Mouse (Mus musculus) ES-E14 (cell line): ENCODE measurements around the gene Ttc27. TPM values are rescaled to one million over a fixed set of nuclear protein-coding genes. Genes with fewer than 3 reads are reported as not detected.

Experiments
- DNase-seq: peaks from one replicate; pipeline ENCODE4 v3.0.0-alpha.2; 2013; ENCODE audit warnings: low read depth, low spot score
- H3K27ac ChIP-seq: 2 replicates; pipeline ENCODE4 v1.5.1; 2012; ENCODE audit warnings: low read depth, mild to moderate bottlenecking, low read length, moderate library complexity, mixed read lengths; ENCODE audit not compliant: poor library complexity, insufficient read depth, severe bottlenecking
- H3K36me3 ChIP-seq: 2 replicates; pipeline ENCODE4 v1.6.1; 2012; ENCODE audit warnings: mild to moderate bottlenecking, low read length, moderate library complexity, mixed read lengths; ENCODE audit not compliant: control insufficient read depth, poor library complexity, insufficient read depth, severe bottlenecking
- H3K4me1 ChIP-seq, 2 experiments: fragments of 150-350 bp in 1 of 2; sonication (generic) in 1 of 2; 2 replicates each; pipeline ENCODE4 v1.6.1; 2012; ENCODE audit warnings: low read length in 2 of 2, mild to moderate bottlenecking in 1 of 2, mixed read lengths in 1 of 2; ENCODE audit not compliant: control insufficient read depth in 2 of 2, insufficient read depth in 2 of 2, poor library complexity in 1 of 2
- H3K4me3 ChIP-seq, 2 experiments: fragments of 150-350 bp in 1 of 2; sonication (generic) in 1 of 2; 2 replicates each; pipeline ENCODE4 v1.5.1; 2012; ENCODE audit warnings: low read length in 2 of 2, low read depth in 1 of 2, mild to moderate bottlenecking in 1 of 2, mixed read lengths in 1 of 2; ENCODE audit not compliant: insufficient read depth in 1 of 2, poor library complexity in 1 of 2, severe bottlenecking in 1 of 2
- H3K9ac ChIP-seq: 2 replicates; pipeline ENCODE4 v1.6.1; 2012; ENCODE audit warnings: low read depth, mild to moderate bottlenecking, low read length, mixed read lengths; ENCODE audit not compliant: poor library complexity, insufficient read depth, severe bottlenecking
- H3K9me3 ChIP-seq: fragments of 150-350 bp; sonication (generic); 2 replicates; pipeline ENCODE4 v1.6.1; 2012; ENCODE audit warnings: low read depth, mild to moderate bottlenecking, low read length; ENCODE audit not compliant: control insufficient read depth, insufficient read depth
- CHD2 ChIP-seq: IDR thresholded peaks from 2 replicates; pipeline ENCODE4 v1.6.1; 2014; ENCODE audit warnings: mild to moderate bottlenecking, low read depth, low read length, inconsistent platforms
- HCFC1 ChIP-seq: IDR thresholded peaks from 2 replicates; pipeline ENCODE4 v1.6.1; 2012; ENCODE audit warnings: low read length, inconsistent platforms, borderline replicate concordance; ENCODE audit not compliant: insufficient read depth
- MAFK ChIP-seq: IDR thresholded peaks from 2 replicates; pipeline ENCODE4 v1.6.1; 2014; ENCODE audit warnings: mild to moderate bottlenecking, low read depth, low read length, inconsistent platforms; ENCODE audit not compliant: insufficient read depth
- ZC3H11A ChIP-seq: IDR thresholded peaks from 2 replicates; pipeline ENCODE4 v1.6.1; 2012; ENCODE audit warnings: low read depth, mild to moderate bottlenecking, inconsistent platforms, low read length, borderline replicate concordance
- ZNF384 ChIP-seq: IDR thresholded peaks from 2 replicates; pipeline ENCODE4 v1.6.1; 2012; ENCODE audit warnings: low read depth, low read length, inconsistent platforms
- in situ Hi-C, 2 experiments: fragments of 600-800 bp; cut with MboI; formaldehyde crosslinking; loops; one replicate each; pipeline ENCODE4 v1.15.1; 2025; ENCODE audit warnings: low sequenced_read_pairs in 2 of 2, inconsistent platforms in 1 of 2; ENCODE audit not compliant: unreplicated experiment in 2 of 2
- total RNA-seq: library from RNA; depleted of rRNA; stranded (reverse); fragments of 300-350 nt; gene quantifications from 2 replicates; pipeline ENCODE4 v1.2.3, GENCODE M21; 2012

Ttc27 gene
- total RNA-seq, 1 experiment = 52.3 TPM

DNA sequence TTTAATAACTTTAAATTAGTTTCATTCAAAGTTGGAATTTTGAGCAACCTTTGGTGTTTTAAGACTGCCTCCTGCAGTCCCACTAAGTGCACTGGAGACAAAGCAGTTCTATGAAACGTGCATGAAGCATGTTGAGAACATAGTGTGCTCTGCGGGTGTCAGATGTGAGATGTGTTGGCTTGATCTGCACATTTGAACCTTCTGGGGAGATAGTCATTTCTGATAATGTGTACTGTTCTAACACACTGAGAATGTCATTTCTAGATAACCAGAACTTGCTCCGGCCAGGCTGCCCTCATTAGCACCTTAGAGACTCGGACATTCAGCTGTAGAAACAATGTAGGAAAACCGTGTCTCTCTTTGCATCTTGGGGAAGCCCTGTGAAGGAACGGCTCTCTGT lies 126.0 kb downstream of the Ttc27 start:
- no peak for DNase-seq
- Histone ChIP-seq H3K9ac (no peak overlapping the region), H3K36me3 (no peaks in the 10 kb centered on the region), H3K9me3 (no peaks in the 10 kb centered on the region), H3K4me3 (no peak overlapping the region), H3K27ac (no peak overlapping the region), H3K4me1 (no peaks in the 10 kb centered on the region)
- TF ChIP-seq ZC3H11A (no peak), MAFK (no peak), HCFC1 (no peak), CHD2 (no peak), ZNF384 (no peak)
- in situ Hi-C loops = no loop called here

DNA sequence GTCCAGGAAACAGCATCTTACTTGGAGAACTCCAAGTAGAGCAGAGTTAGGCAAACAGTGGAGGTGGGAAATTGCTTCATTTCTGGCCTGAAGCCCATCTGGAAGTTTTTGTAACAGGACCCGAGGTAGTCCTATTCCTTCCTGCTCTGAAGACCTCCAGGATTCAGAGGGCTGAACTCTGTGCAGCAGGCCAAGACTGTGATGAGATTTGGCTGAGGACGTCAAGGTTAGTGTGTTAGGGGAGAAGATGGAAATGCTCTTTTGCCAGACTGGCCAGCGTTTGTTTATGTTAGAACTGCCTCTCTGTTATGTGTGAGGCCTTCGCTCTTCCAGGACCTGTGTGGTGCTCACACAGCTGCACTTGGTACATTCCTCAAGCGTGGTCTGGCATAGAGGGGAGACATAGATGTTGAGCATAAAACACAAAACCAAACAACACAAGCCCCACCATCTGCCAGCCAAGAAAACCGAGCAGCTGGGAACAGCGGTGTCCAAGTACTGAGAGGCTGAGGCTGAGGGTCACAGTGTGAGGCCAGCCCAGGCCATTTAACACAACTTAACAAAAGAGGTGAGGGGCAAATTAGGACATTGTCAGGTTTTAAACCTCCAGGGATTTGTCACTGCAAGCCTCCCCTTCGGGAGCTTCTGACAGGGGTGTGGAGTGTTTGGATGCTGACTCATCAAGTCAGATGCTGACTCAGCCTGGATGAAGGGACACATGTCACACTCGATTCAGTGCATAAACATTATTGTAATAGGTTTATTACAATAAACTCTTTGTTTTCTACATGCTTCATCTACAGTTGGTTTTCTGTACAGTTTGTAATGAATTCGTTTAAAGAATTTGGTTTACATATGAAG lies 128.7 kb downstream of the Ttc27 start:
- H3K4me1 ChIP-seq = no peaks in the 10 kb centered on the region
- H3K4me3 ChIP-seq = no peak overlapping the region
- no peaks in the 10 kb centered on the region for H3K36me3 ChIP-seq
- no peaks in the 10 kb centered on the region for H3K9me3 ChIP-seq
- in situ Hi-C loops = no loop called here
- TF ChIP-seq MAFK = peak; percentile 87
- TF ChIP-seq HCFC1 = no peak
- H3K27ac ChIP-seq = no peak overlapping the region
- no peak for DNase-seq
- H3K9ac ChIP-seq = no peak overlapping the region

DNA sequence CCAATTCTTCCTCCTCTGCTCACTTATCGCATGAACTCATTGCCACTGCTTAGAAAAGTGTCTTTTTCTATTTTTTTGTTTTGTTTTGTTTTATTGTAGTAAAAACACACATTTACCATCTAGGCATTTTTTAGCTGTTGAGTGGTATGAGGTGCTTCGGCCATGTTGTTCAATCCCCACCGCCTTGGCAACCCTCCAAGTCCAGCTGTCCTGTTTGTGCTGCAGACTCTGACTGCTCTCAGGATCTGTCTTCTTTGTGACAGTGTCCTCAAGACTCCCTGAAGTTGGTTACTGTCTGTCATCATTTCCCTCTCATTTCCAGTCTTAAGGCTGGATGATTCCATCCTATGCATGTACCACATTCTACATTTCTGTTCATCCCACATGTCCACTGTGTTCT lies 132.7 kb downstream of the Ttc27 start:
- H3K27ac ChIP-seq = no peak overlapping the region
- no peak for TF ChIP-seq ZC3H11A
- no peaks in the 10 kb centered on the region for H3K4me1 ChIP-seq
- no peak overlapping the region for H3K4me3 ChIP-seq
- no peaks in the 10 kb centered on the region for H3K36me3 ChIP-seq
- H3K9me3 ChIP-seq = no peaks in the 10 kb centered on the region
- H3K9ac ChIP-seq = no peak overlapping the region
- in situ Hi-C loops = no loop called here
- no peak for DNase-seq

DNA sequence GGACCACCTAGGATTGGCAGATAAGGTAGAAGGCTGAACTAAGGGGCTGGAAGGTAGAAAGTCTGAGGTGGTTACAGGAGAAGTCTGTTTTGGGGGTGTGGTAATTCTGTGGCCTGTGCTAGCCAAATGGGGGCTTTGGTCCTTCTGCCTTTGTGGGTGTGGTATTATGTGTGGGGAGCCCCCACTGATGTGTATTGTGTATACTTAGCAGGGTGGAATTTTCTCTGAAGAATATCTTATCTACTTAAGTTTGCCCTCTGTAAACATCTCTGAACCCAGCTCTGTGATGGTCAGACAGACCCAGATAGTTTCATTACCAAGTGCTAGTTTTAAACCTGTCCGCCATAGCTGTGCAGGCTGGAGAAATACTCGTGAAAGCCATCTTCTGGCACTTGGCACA lies 141.8 kb downstream of the Ttc27 start:
- no peak overlapping the region for H3K9ac ChIP-seq
- no peak overlapping the region for H3K4me3 ChIP-seq
- no peaks in the 10 kb centered on the region for H3K9me3 ChIP-seq
- in situ Hi-C loops = no loop called here
- peaks cover 5% of the 10 kb centered on the region; the same call in 1 of the 2 replicates for H3K36me3 ChIP-seq
- H3K4me1 ChIP-seq = no peaks in the 10 kb centered on the region
- DNase-seq = no peak
- TF ChIP-seq HCFC1 (no peak), ZNF384 (no peak), CHD2 (no peak), ZC3H11A (no peak), MAFK (no peak)
- no peak overlapping the region for H3K27ac ChIP-seq
